Comparison of ENCODE assay signal across 8 mouse cellular contexts in genomic region chr14:50784391-50785250, GRCm38 (mm10). TPM values are rescaled to one million over a fixed set of nuclear protein-coding genes. Genes with fewer than 3 reads are reported as not detected.
DNase-seq lines count a peak whose midpoint lies in the region; ATAC-seq and TF ChIP-seq lines count a peak whose summit lies in the region.

No protein-coding gene starts in this region.

- ATAC-seq in heart, embryonic 13.5 days (ENCODE audit: extremely low read depth, insufficient number of reproducible peaks, low FRiP score, low TSS enrichment) = no peak
- ATAC-seq in granulocyte monocyte progenitor cell, adult 5-6 weeks (replicated peaks; ENCODE audit: poor library complexity, severe bottlenecking) = peak; percentile 28
- no peak; the same call in 1 of the 2 replicates for ATAC-seq in liver, postnatal 0 days
- ATAC-seq in stomach, embryonic 15.5 days (ENCODE audit: insufficient read depth, low FRiP score, low read depth) = no peak

- peak overlapping the region; percentile 80 for H3K4me2 ChIP-seq in heart, embryonic 13.5 days
- H3K4me2 ChIP-seq in liver, postnatal 0 days (ENCODE audit: low read depth, low read length) = peak overlapping the region; percentile 77
- H3K4me2 ChIP-seq in stomach, embryonic 15.5 days = peak overlapping the region; percentile 55

- H3K27me3 ChIP-seq in heart, embryonic 13.5 days (replicated peaks) = no peaks in the 10 kb centered on the region
- no peaks in the 10 kb centered on the region for H3K27me3 ChIP-seq in liver, postnatal 0 days (ENCODE audit: insufficient read depth, low read length)
- no peaks in the 10 kb centered on the region for H3K27me3 ChIP-seq in stomach, embryonic 15.5 days (replicated peaks)

- no peak for DNase-seq in heart, adult 8-10 months (ENCODE audit: low spot score)
- peak; percentile 17 for DNase-seq in MN1 (ENCODE audit: low spot score)
- no peak for DNase-seq in liver, postnatal 0 days
- no peak for DNase-seq in gastrocnemius, postnatal 4 days (ENCODE audit: low spot score in 2 of 2)
- no peak for DNase-seq in spleen, postnatal 36 days (ENCODE audit: low spot score in 2 of 2)

- H3K4me1 ChIP-seq in heart, embryonic 13.5 days = peaks cover 7% of the 10 kb centered on the region
- H3K4me1 ChIP-seq in liver, postnatal 0 days (ENCODE audit: insufficient read depth) = peaks cover 6% of the 10 kb centered on the region
- H3K4me1 ChIP-seq in stomach, embryonic 15.5 days = 0 out of 2 replicates have a peak, but pooled peaks cover 5% of the 10 kb centered on the region

- peak overlapping the region; percentile 89 for H3K9ac ChIP-seq in heart, embryonic 13.5 days
- H3K9ac ChIP-seq in liver, postnatal 0 days (replicated peaks) = peak overlapping the region; percentile 75
- peak overlapping the region; percentile 60 for H3K9ac ChIP-seq in stomach, embryonic 15.5 days

- 25% methylated on average over 16 of the region's 16 CpGs for WGBS in heart, embryonic 13.5 days
- WGBS in liver, postnatal 0 days (ENCODE audit: insufficient replicate concordance) = 18% methylated on average over 16 of the region's 16 CpGs
- 19% methylated on average over 16 of the region's 16 CpGs for WGBS in stomach, embryonic 15.5 days

- H3K27ac ChIP-seq in heart, embryonic 13.5 days (replicated peaks) = peak overlapping the region; percentile 36; the same call in 1 of the 2 replicates
- peak overlapping the region; percentile 80 for H3K27ac ChIP-seq in liver, postnatal 0 days (ENCODE audit: low read depth)
- peak overlapping the region; percentile 49; the same call in 1 of the 2 replicates for H3K27ac ChIP-seq in stomach, embryonic 15.5 days

- H3K9me3 ChIP-seq in heart, embryonic 13.5 days = 0 out of 2 replicates have a peak, but pooled peaks cover 2% of the 10 kb centered on the region
- no peaks in the 10 kb centered on the region for H3K9me3 ChIP-seq in liver, postnatal 0 days (ENCODE audit: low read length)
- H3K9me3 ChIP-seq in stomach, embryonic 15.5 days = no peaks in the 10 kb centered on the region

- peaks cover 22% of the 10 kb centered on the region for H3K36me3 ChIP-seq in heart, embryonic 13.5 days
- 0 out of 2 replicates have a peak, but pooled peaks cover 3% of the 10 kb centered on the region for H3K36me3 ChIP-seq in liver, postnatal 0 days (replicated peaks; ENCODE audit: insufficient read depth, low read length)
- H3K36me3 ChIP-seq in stomach, embryonic 15.5 days = peaks cover 3% of the 10 kb centered on the region; the same call in 1 of the 2 replicates

- H3K4me3 ChIP-seq in heart, embryonic 13.5 days = peak overlapping the region; percentile 77
- H3K4me3 ChIP-seq in liver, postnatal 0 days (ENCODE audit: low read depth, low read length) = peak overlapping the region; percentile 94
- peak overlapping the region; percentile 71 for H3K4me3 ChIP-seq in stomach, embryonic 15.5 days (replicated peaks)

- no peak for TF ChIP-seq EP300 in liver, postnatal 0 days (IDR thresholded peaks at IDR 0.05; ENCODE audit: low read depth)

- no peak for TF ChIP-seq CTCF in liver, postnatal 0 days (IDR thresholded peaks at IDR 0.05; ENCODE audit: low read depth)

RNA-seq across cellular contexts. Expression of gene Ttc5, which starts 0.7 kb away (rescaled TPM):
- 48.8 and 51.4 TPM in 2 replicates for polyA plus RNA-seq in heart, embryonic 13.5 days (2015; fragmentation: Nextera tagmentation; extraction: Ambion mirVana)
- 10 to 100 TPM; 11.9 to 17.8 (median 13.6) TPM for total RNA-seq in heart, adult 8-10 months (2022)
- 43.2 and 47.1 TPM in 2 replicates for total RNA-seq in granulocyte monocyte progenitor cell, adult 5-6 weeks (2014; fragmentation: Nextera tagmentation)
- 39.8 and 54.4 TPM in 2 replicates for total RNA-seq in granulocyte monocyte progenitor cell, adult 5-6 weeks (2017)
- polyA plus RNA-seq in liver, postnatal 0 days (2015; fragmentation: Nextera tagmentation; extraction: Ambion mirVana) = 15.9 and 17.7 TPM in 2 replicates
- polyA plus RNA-seq in stomach, embryonic 15.5 days (2015; fragmentation: Nextera tagmentation; extraction: Ambion mirVana) = 59.9 and 65.2 TPM in 2 replicates
- 10 to 100 TPM; 27.9 to 32.7 TPM for total RNA-seq in gastrocnemius, postnatal 4 days (2021)

RNA-seq across cellular contexts. Expression of gene Ccnb1ip1, which starts 22.9 kb away (rescaled TPM):
- polyA plus RNA-seq in heart, embryonic 13.5 days (2015; fragmentation: Nextera tagmentation; extraction: Ambion mirVana) = not detected in 2 replicates
- under 1 TPM in 1 of 4 experiments, not detected in 3; 0.47 TPM for total RNA-seq in heart, adult 8-10 months (2022)
- not detected in 2 replicates for total RNA-seq in granulocyte monocyte progenitor cell, adult 5-6 weeks (2014; fragmentation: Nextera tagmentation)
- not detected in 2 replicates for total RNA-seq in granulocyte monocyte progenitor cell, adult 5-6 weeks (2017)
- not detected in 2 replicates for polyA plus RNA-seq in liver, postnatal 0 days (2015; fragmentation: Nextera tagmentation; extraction: Ambion mirVana)
- not detected in 2 replicates for polyA plus RNA-seq in stomach, embryonic 15.5 days (2015; fragmentation: Nextera tagmentation; extraction: Ambion mirVana)
- total RNA-seq in gastrocnemius, postnatal 4 days (2021) = not detected

RNA-seq across cellular contexts. Expression of gene Parp2, which starts 23.0 kb away (rescaled TPM):
- polyA plus RNA-seq in heart, embryonic 13.5 days (2015; fragmentation: Nextera tagmentation; extraction: Ambion mirVana) = 35.1 and 41.6 TPM in 2 replicates
- total RNA-seq in heart, adult 8-10 months (2022) = 10 to 100 TPM; 11.6 to 16.2 (median 13.0) TPM
- total RNA-seq in granulocyte monocyte progenitor cell, adult 5-6 weeks (2014; fragmentation: Nextera tagmentation) = 61.2 and 110 TPM in 2 replicates
- 85.2 and 92.3 TPM in 2 replicates for total RNA-seq in granulocyte monocyte progenitor cell, adult 5-6 weeks (2017)
- polyA plus RNA-seq in liver, postnatal 0 days (2015; fragmentation: Nextera tagmentation; extraction: Ambion mirVana) = 19.1 and 22.5 TPM in 2 replicates
- 62.6 and 63.3 TPM in 2 replicates for polyA plus RNA-seq in stomach, embryonic 15.5 days (2015; fragmentation: Nextera tagmentation; extraction: Ambion mirVana)
- 10 to 100 TPM; 22.2 to 29.4 TPM for total RNA-seq in gastrocnemius, postnatal 4 days (2021)

RNA-seq across cellular contexts. Expression of gene Olfr749, which starts 39.7 kb away (rescaled TPM):
- not detected in 2 replicates for polyA plus RNA-seq in heart, embryonic 13.5 days (2015; fragmentation: Nextera tagmentation; extraction: Ambion mirVana)
- total RNA-seq in heart, adult 8-10 months (2022) = not detected
- total RNA-seq in granulocyte monocyte progenitor cell, adult 5-6 weeks (2014; fragmentation: Nextera tagmentation) = not detected in 2 replicates
- not detected in 2 replicates for total RNA-seq in granulocyte monocyte progenitor cell, adult 5-6 weeks (2017)
- not detected in 2 replicates for polyA plus RNA-seq in liver, postnatal 0 days (2015; fragmentation: Nextera tagmentation; extraction: Ambion mirVana)
- polyA plus RNA-seq in stomach, embryonic 15.5 days (2015; fragmentation: Nextera tagmentation; extraction: Ambion mirVana) = not detected in 2 replicates
- total RNA-seq in gastrocnemius, postnatal 4 days (2021) = not detected
